Mouse (Mus musculus) frontal cortex, adult (tissue): ENCODE data around the gene Ccdc183.

Experiments
- ATAC-seq: cut with Nextera tagmentation; 2 replicates; pipeline ENCODE4 v1.9.2; 2017; ENCODE audit warnings: mild to moderate bottlenecking, moderate library complexity, mixed read lengths; ENCODE audit not compliant: low TSS enrichment

The Ccdc183 gene

DNA sequence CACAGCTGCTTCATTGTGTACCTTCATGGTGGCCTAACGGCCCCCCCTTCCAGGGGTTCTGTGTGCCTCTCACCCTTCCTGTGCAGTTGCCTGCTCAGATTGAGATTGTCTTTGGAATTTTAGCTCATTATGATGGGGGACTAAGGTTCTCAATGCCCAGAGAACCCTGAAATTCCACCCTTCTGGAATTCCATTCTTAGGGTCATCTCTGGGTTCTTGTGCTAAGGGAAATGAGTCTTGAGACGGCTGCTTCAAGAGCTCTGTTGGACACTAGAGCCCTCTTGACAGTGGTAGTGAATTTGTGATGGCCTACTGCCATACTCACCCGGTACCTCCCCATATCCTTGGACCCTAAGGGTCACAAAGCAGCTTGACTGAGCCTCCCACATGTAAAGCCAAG, at the start of gene Ccdc183:
Gene Ccdc183, minus strand, starts transcription at position 101 of the 400 bp plus-strand sequence.
- ATAC-seq, result no peak

- no peak for ATAC-seq
Observed at GRCm38 (mm10) chr2:25666516-25666915, 49.0 kb upstream of the Ccdc183 start.

GRCm38 (mm10) chr2:25664125-25664524, 46.6 kb upstream of the Ccdc183 start:
- ATAC-seq, result no peak

GRCm38 (mm10) chr2:25663511-25663910, 46.0 kb upstream of the Ccdc183 start:
- ATAC-seq, result no peak

- no peak for ATAC-seq
Observed at GRCm38 (mm10) chr2:25661245-25661970, 43.9 kb upstream of the Ccdc183 start.

DNA sequence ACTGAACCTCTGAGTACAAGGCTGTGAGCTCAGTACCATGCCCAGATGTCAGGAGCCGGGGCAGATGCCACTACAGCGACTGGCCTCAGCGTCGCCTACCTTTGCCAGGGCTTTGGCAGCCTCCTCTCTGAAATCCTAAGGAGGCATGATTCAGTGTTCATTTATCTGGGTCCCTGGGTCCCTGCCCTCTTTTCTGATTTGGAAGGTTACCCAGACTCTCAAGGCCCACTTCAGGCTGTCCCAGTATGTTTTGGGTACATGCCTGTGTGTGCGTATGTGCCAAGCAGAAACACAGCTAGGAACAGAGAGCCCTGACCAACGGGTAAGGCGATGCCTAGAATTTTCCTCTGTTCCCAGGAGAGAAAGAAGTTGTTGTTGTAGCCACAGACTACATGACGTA, 42.8 kb upstream of the Ccdc183 start:
- ATAC-seq, result no peak

- ATAC-seq, result no peak
Observed at GRCm38 (mm10) chr2:25657652-25658051, 40.2 kb upstream of the Ccdc183 start, which contains the start of gene Lcn5. Lcn5 (plus strand) TSS chr2:25657952.

- no peak for ATAC-seq
Observed at GRCm38 (mm10) chr2:25657246-25657645, 39.8 kb upstream of the Ccdc183 start.

DNA sequence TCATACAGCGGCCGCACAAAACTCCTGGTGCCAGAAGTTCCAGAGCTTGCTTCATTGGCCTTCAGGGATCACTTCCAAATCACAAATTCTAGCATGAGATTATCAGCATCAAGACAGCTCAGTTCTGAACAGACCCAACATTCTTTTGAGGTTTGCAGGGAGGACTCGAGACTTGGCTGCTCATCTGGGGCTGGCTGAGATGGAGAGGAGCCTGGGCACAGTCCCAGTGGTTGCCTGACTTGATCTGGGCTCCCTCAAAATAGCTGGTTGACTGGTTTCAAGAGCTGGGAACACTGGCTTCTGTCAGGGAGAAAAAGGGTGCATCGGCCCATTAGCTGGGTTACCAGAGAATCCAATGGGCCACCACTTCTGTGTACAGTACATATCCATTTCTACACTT, 39.2 kb upstream of the Ccdc183 start:
- peak; percentile 57; the same call in 1 of the 2 replicates for ATAC-seq

- ATAC-seq, result no peak
Observed at GRCm38 (mm10) chr2:25654502-25654901, 37.0 kb upstream of the Ccdc183 start.

GRCm38 (mm10) chr2:25652902-25653301, 35.4 kb upstream of the Ccdc183 start, which contains the start of gene Lcn8:
Lcn8 (plus strand) TSS chr2:25653120.
- no peak for ATAC-seq

GRCm38 (mm10) chr2:25639890-25640289, 22.4 kb upstream of the Ccdc183 start:
- no peak for ATAC-seq

DNA sequence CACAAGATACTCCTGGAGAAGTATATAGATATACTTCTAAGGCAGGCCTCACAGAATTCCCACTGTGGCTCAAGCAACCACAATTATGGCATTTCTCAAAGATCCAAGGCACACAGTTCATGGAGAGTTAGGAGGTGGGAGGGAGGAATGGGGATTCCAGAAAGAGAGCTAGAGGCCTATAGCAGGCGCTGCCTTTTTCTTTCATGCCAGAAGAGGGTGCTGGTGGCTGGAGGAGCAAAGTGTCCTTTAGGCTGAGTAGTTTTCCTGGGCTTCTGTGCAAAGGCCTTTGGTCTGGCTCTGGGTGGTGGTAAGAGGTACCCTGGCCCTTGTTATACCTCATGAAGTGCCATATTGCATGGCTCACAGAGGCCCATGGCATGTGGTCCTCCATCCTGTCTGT, 16.6 kb upstream of the Ccdc183 start:
- peak; percentile 73 for ATAC-seq

DNA sequence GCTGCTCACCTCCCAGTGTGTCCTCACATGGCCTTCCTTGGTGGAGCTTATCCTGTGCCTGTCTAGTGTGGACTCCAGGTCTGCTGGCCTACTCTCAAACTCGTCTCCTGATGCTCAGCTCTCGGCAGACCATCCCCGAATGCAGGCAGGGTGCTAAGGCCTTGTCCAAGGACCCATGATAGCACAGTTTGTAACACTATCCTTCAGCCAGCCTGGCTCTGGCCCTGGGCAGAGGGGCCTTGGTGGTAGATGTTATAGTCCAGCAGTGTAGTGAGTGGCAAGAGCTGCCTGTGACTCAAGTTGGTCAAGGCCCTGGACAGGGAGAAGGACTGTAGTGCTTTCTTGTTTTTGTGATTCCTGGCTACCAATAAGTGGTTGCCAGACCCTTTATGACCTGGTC, 16.1 kb upstream of the Ccdc183 start:
- ATAC-seq, result no peak

GRCm38 (mm10) chr2:25628738-25629137, 11.3 kb upstream of the Ccdc183 start:
- no peak for ATAC-seq

GRCm38 (mm10) chr2:25627811-25628210, 10.3 kb upstream of the Ccdc183 start, which contains the start of gene Fcna:
Fcna (minus strand) TSS chr2:25628030.
- no peak for ATAC-seq

GRCm38 (mm10) chr2:25625986-25626385, 8.5 kb upstream of the Ccdc183 start:
- no peak for ATAC-seq

DNA sequence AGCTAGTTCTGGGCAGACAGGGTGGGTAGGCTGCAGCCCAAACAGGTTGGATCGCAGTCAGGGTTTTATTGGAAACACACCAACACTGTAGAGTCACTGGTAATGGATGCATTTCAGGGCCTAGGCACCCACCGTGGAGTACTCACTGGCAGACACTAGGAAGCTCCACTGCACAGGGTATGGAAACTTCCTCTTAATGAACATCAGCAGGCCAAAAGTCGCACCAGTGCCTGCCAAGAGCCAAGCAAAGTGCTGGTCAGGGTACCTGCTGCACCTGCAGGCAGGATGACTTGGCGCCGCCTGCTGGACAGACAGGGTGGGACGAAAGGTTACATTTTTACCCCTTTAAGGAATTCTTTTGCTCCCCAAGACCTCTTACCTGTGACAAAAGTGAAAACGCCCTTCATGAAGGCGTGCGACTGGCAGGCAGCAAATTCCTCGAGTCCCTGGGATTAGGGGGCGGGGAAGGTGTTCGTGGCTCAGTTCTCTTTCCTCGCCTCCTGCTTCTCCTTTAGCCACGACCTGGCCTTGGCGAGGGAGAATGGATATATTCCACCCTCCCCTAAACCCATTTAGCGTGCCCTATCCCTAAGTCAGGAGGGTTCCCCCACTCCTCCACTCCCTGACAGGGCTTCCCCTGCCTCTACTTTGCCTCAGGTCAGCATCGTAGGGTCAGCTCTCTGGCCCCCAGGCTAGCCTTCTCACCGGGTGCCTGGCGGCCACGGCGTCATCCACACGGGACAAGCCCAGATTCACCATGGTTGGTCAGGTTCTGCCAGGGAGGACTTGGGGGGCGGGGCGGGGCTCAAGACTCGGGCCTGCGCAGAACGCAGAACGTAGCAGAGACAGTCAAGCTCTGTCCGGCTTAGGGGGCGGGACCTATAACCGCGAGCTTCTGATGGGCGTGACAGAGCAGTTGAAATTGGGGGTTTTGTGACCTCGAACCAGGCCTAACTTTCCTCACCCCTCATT, 4.0 kb upstream of the Ccdc183 start, which contains the start of gene Tmem141:
Gene Tmem141, minus strand, starts transcription at position 777 of the 972 bp plus-strand sequence.
- ATAC-seq, result peak; percentile 96

DNA sequence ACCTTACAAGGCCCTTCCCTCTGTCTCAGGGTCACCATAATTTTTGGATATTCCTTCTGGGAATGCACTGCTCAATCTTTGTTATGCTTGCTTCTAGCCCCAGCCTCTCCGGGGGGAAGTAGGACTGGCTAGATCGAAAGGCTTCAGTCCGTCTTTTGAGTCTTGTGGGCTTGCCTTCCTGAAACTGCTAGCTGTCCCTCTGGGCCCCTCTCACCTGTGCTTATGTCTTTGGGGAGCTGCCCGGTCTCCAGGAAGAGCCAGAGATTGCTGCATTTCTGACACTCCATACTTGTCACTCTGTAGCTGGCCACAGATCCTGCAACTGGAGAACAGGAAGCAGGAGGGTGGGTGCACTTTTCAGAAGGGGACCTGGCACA, 3.4 kb upstream of the Ccdc183 start:
- no peak for ATAC-seq

DNA sequence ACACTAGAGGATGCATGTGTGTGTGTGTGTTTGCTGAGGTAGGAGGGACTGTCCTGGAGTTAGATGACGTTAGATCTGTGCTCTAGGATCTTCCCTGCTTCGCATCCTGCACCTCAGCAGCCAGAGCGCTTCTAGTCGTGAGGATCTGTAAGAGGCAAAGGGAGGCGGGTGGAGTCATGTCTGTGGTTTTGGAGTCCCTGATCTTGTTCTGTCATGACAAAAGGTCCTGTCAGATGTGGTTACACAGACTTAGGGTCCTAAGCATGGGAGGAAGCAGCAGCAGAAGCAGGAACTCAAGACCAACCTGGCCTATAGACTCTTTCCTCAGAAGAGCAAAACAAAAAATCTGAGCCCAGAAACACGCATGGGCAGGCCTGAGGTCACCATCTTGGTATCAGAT, 2.9 kb upstream of the Ccdc183 start:
- no peak for ATAC-seq

GRCm38 (mm10) chr2:25616398-25616797, 1.1 kb downstream of the Ccdc183 start:
- ATAC-seq, result no peak

DNA sequence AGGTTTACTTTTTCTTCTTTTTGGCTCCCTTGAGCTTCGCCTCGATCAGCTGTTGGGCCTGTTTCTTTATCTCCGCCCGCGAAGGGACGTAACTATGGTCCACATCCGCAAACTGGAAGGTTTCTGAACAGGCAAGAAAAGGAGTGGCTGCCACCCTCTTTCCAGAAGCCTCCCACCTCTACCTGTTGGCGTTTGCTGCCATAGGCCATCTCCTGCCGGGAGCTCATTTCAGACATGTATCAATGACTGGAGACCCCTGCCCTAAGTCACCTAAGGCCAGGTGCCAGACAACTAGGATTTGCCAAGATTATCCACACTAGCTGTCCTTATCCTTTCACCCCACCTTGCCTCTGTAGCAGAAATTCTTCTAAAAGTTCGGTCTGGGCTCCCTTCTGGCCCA, 8.8 kb downstream of the Ccdc183 start:
- 0 out of 2 replicates have a peak, but pooled peaks have one; percentile 11 for ATAC-seq
